Comparison of ENCODE assay signal across 14 mouse cellular contexts in the genomic region with DNA sequence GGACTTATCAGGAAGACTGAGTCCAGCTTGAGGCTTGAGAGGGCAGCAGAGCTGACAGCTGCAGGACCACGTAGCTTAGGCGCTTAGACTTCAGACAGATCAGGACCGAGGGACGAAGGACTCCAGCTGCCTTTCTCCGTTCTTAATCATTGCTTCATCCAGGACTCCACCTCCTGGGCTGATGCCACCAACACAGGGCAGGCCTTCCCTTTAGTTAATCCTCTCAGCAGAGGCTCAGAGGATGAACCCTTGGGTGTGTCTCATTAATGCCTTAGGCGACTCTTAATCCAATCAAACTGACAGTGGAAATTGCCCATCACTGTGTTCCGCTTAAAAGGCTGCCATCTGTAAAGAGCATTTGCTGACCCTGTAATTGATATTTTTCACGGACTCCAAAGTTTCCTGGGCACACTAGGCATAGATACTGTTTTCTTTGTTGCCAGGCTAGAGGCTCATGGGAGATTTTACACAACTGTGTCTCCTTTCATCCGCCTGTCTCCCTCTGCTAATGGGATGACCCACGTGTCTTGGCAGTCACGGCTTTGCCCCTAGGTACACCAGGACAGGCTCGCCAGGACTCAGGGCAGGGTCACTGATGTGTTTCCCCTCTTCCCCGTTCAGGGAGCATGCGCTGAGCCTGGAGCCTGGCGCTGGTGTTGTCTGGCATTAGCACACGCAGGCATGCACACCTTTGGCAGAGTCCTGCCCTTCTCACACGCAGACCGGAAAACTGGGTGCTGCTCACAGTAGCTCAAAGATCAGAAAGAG. TPM values are rescaled to one million over a fixed set of nuclear protein-coding genes. Genes with fewer than 3 reads are reported as not detected.
A peak's percentile ranks its signal among the peaks of the same experiment; 100 is the strongest.
DNase-seq lines count a peak whose midpoint lies in the region; ATAC-seq and TF ChIP-seq lines count a peak whose summit lies in the region.
"Had no signal": no experiment of that assay in that cellular context is flagged by ENCODE, and none has a peak within 500 bp of the region (broad histone marks: within the 10 kb centered on the region; RNA-seq: fewer than 3 reads in every experiment).

No protein-coding gene starts in this region.

- H3K36me3 ChIP-seq in heart, adult 2 months (ENCODE audit: control insufficient read depth, insufficient read depth, low read length), result no peaks in the 10 kb centered on the region
- peaks cover 67% of the 10 kb centered on the region for H3K36me3 ChIP-seq in heart, embryonic 11.5 days (ENCODE audit: control insufficient read depth, insufficient read depth, low read length)
- peaks cover 30% of the 10 kb centered on the region for H3K36me3 ChIP-seq in midbrain, embryonic 16.5 days (ENCODE audit: control insufficient read depth, insufficient read depth, low read length)
- peaks cover 18% of the 10 kb centered on the region; the same call in 1 of the 2 replicates for H3K36me3 ChIP-seq in midbrain, embryonic 11.5 days (ENCODE audit: control insufficient read depth, insufficient read depth, low read length)
- peaks cover 89% of the 10 kb centered on the region for H3K36me3 ChIP-seq in lung, embryonic 15.5 days

- peak; percentile 55 to 56 for DNase-seq in heart, adult 2 months
- DNase-seq in midbrain, embryonic 11.5 days (ENCODE audit: low spot score, missing footprints), result no peak
- peak; percentile 90 for DNase-seq in retina, postnatal 7 days (ENCODE audit: low read depth, low spot score)
- no peak for DNase-seq in neural tube, embryonic 10.5 days (ENCODE audit: extremely low spot score, low spot score)
- no peak for DNase-seq in thymus, postnatal 0 days (ENCODE audit: low spot score)
- DNase-seq: B cell, adult 2 months; kidney, adult 8-10 months; layer of hippocampus, adult 9-11 months; right cerebral cortex, adult 18-20 months; thymus, postnatal 25 days had no signal

- no peaks in the 10 kb centered on the region for H3K27me3 ChIP-seq in heart, adult 2 months (ENCODE audit: control insufficient read depth, insufficient read depth, low read length)
- no peaks in the 10 kb centered on the region for H3K27me3 ChIP-seq in heart, embryonic 11.5 days (ENCODE audit: control insufficient read depth, insufficient read depth, low read length)
- H3K27me3 ChIP-seq in midbrain, embryonic 16.5 days (ENCODE audit: control insufficient read depth, insufficient read depth, low read depth, low read length), result no peaks in the 10 kb centered on the region
- no peaks in the 10 kb centered on the region for H3K27me3 ChIP-seq in midbrain, embryonic 11.5 days (ENCODE audit: control insufficient read depth, insufficient read depth, low read length)
- no peaks in the 10 kb centered on the region for H3K27me3 ChIP-seq in lung, embryonic 15.5 days
- H3K27me3 ChIP-seq: hindbrain, embryonic 12.5 days had no signal

- no peak overlapping the region for H3K9ac ChIP-seq in heart, adult 2 months (ENCODE audit: low read depth, low read length)
- no peak overlapping the region for H3K9ac ChIP-seq in heart, embryonic 11.5 days (ENCODE audit: low read depth, low read length)
- H3K9ac ChIP-seq in midbrain, embryonic 16.5 days (ENCODE audit: low read depth, low read length), result no peak overlapping the region
- no peak overlapping the region for H3K9ac ChIP-seq in midbrain, embryonic 11.5 days (ENCODE audit: low read length)
- H3K9ac ChIP-seq in lung, embryonic 15.5 days, result no peak overlapping the region
- H3K9ac ChIP-seq: hindbrain, embryonic 12.5 days had no signal

- H3K27ac ChIP-seq in heart, adult 2 months, result no peak overlapping the region
- H3K27ac ChIP-seq in heart, embryonic 11.5 days (ENCODE audit: low read depth, low read length), result no peak overlapping the region
- H3K27ac ChIP-seq in midbrain, embryonic 16.5 days (ENCODE audit: low read length), result no peak overlapping the region
- H3K27ac ChIP-seq in midbrain, embryonic 11.5 days (ENCODE audit: low read depth, low read length), result no peak overlapping the region
- H3K27ac ChIP-seq in lung, embryonic 15.5 days, result no peak overlapping the region
- H3K27ac ChIP-seq: hindbrain, embryonic 12.5 days had no signal

- H3K4me2 ChIP-seq in heart, embryonic 11.5 days, result no peak overlapping the region
- no peak overlapping the region for H3K4me2 ChIP-seq in midbrain, embryonic 16.5 days (ENCODE audit: low read length)
- H3K4me2 ChIP-seq in midbrain, embryonic 11.5 days, result no peak overlapping the region
- no peak overlapping the region for H3K4me2 ChIP-seq in lung, embryonic 15.5 days
- H3K4me2 ChIP-seq: hindbrain, embryonic 12.5 days had no signal

- H3K4me1 ChIP-seq in heart, adult 2 months (ENCODE audit: control insufficient read depth, insufficient read depth, low read length), result no peaks in the 10 kb centered on the region
- H3K4me1 ChIP-seq in heart, embryonic 11.5 days (ENCODE audit: control insufficient read depth, insufficient read depth, low read length), result no peaks in the 10 kb centered on the region
- no peaks in the 10 kb centered on the region for H3K4me1 ChIP-seq in midbrain, embryonic 16.5 days (ENCODE audit: control insufficient read depth, insufficient read depth, low read length)
- H3K4me1 ChIP-seq in midbrain, embryonic 11.5 days (ENCODE audit: control insufficient read depth, insufficient read depth, low read length), result no peaks in the 10 kb centered on the region
- H3K4me1 ChIP-seq in lung, embryonic 15.5 days, result no peaks in the 10 kb centered on the region
- H3K4me1 ChIP-seq: hindbrain, embryonic 12.5 days had no signal

- TF ChIP-seq POLR2A in heart, adult 2 months (IDR thresholded peaks at IDR 0.05; ENCODE audit: insufficient read depth, low read depth, low read length), result no peak

- WGBS in heart, adult 2 months, result 84% methylated on average over 18 of the region's 18 CpGs
- 85% methylated on average over 18 of the region's 18 CpGs for WGBS in heart, embryonic 11.5 days (ENCODE audit: insufficient replicate concordance)
- 58% methylated on average over 18 of the region's 18 CpGs for WGBS in midbrain, embryonic 16.5 days
- 65% methylated on average over 18 of the region's 18 CpGs for whole genome bisulfite sequencing in midbrain, embryonic 11.5 days
- WGBS in lung, embryonic 15.5 days, result 82% methylated on average over 18 of the region's 18 CpGs

- H3K9me3 ChIP-seq in heart, embryonic 11.5 days (replicated peaks; ENCODE audit: control insufficient read depth, low read length), result no peaks in the 10 kb centered on the region
- H3K9me3 ChIP-seq in midbrain, embryonic 16.5 days (replicated peaks; ENCODE audit: control insufficient read depth, low read length, poor library complexity, severe bottlenecking), result no peaks in the 10 kb centered on the region
- no peaks in the 10 kb centered on the region for H3K9me3 ChIP-seq in midbrain, embryonic 11.5 days (ENCODE audit: control insufficient read depth, low read length)
- no peaks in the 10 kb centered on the region for H3K9me3 ChIP-seq in lung, embryonic 15.5 days
- H3K9me3 ChIP-seq: hindbrain, embryonic 12.5 days had no signal

- TF ChIP-seq CTCF in heart, adult 2 months (IDR thresholded peaks at IDR 0.05), result no peak

- H3K4me3 ChIP-seq in heart, adult 2 months, result no peak overlapping the region
- no peak overlapping the region for H3K4me3 ChIP-seq in heart, embryonic 11.5 days (ENCODE audit: low read depth, low read length)
- no peak overlapping the region for H3K4me3 ChIP-seq in midbrain, embryonic 16.5 days (ENCODE audit: low read depth, low read length)
- H3K4me3 ChIP-seq in midbrain, embryonic 11.5 days (ENCODE audit: low read depth, low read length), result no peak overlapping the region
- no peak overlapping the region for H3K4me3 ChIP-seq in lung, embryonic 15.5 days
- H3K4me3 ChIP-seq: hindbrain, embryonic 12.5 days had no signal

- intact Hi-C loops in heart, adult 2 months (cut with DNase I), result no loop called here

- H3K79me2 ChIP-seq in heart, adult 2 months (replicated peaks; ENCODE audit: control insufficient read depth, insufficient read depth, low read length), result no peaks in the 10 kb centered on the region

- TF ChIP-seq EP300 in heart, adult 2 months (IDR thresholded peaks at IDR 0.05; ENCODE audit: insufficient read depth, low read depth, low read length), result no peak

- ATAC-seq in heart, embryonic 11.5 days (replicated peaks; ENCODE audit: insufficient number of reproducible peaks, low FRiP score, low TSS enrichment), result no peak
- ATAC-seq in midbrain, embryonic 16.5 days, result peak; percentile 28; the same call in 1 of the 2 replicates
- no peak for ATAC-seq in midbrain, embryonic 11.5 days (ENCODE audit: low FRiP score)
- ATAC-seq in lung, embryonic 15.5 days (ENCODE audit: borderline replicate concordance, extremely low read depth, low FRiP score, low TSS enrichment), result peak; percentile 46; the same call in 1 of the 2 replicates

RNA-seq across cellular contexts. Expression of gene Dync1h1, which starts 44.2 kb away (rescaled TPM):
- total RNA-seq in heart, adult 2 months (2021), result 100 to 1,000 TPM; 111 to 135 TPM
- polyA plus RNA-seq in heart, adult 2 months (2012; rRNA removed), result 168 and 180 TPM in 2 replicates
- polyA plus RNA-seq in heart, embryonic 11.5 days (2014; fragmentation: Nextera tagmentation; extraction: Ambion mirVana), result 45.1 and 51.0 TPM in 2 replicates
- 88.0 and 91.3 TPM in 2 replicates for polyA plus RNA-seq in midbrain, embryonic 16.5 days (2015; fragmentation: Nextera tagmentation; extraction: Ambion mirVana)
- polyA plus RNA-seq in midbrain, embryonic 11.5 days (2014; fragmentation: Nextera tagmentation; extraction: Ambion mirVana), result 74.9 and 83.1 TPM in 2 replicates
- polyA plus RNA-seq in lung, embryonic 15.5 days (2015; fragmentation: Nextera tagmentation; extraction: Ambion mirVana), result 39.5 and 48.9 TPM in 2 replicates
- 24.2 and 33.2 TPM in 2 replicates for polyA plus RNA-seq in thymus, postnatal 0 days (2015; fragmentation: Nextera tagmentation; extraction: Ambion mirVana)

Comparison
In these comparisons a context has a peak if more than half of its experiments do, and no peak if none do; other contexts are left out.
1. ATAC-seq: peak in midbrain, embryonic 16.5 days (single experiment) and lung, embryonic 15.5 days (single experiment); none in heart, embryonic 11.5 days (single experiment) and midbrain, embryonic 11.5 days (single experiment).
2. DNase-seq: peak in heart, adult 2 months (2 of 2) and retina, postnatal 7 days (single experiment); none in midbrain, embryonic 11.5 days (single experiment), neural tube, embryonic 10.5 days (single experiment) and thymus, postnatal 0 days (single experiment).